Mouse (Mus musculus) neutrophil, adult 5-6 weeks (primary cell): ENCODE measurements around the gene Rfc4. TPM values are rescaled to one million over a fixed set of nuclear protein-coding genes. Genes with fewer than 3 reads are reported as not detected.
"Not testable (repeated sequence)": the region's sequence is repeated elsewhere in the genome, so short reads cannot be mapped to it uniquely, and the experiment has no call there.

Source experiments
- ATAC-seq: fragments of 151-379, 151-347 bp; 2 replicates; pipeline ENCODE4 v1.8.0; 2017; ENCODE audit warnings: mild to moderate bottlenecking, moderate TSS enrichment; ENCODE audit not compliant: insufficient number of reproducible peaks, poor library complexity, low FRiP score, severe bottlenecking; ENCODE audit errors: extremely low read depth
- total RNA-seq: library from RNA; stranded (forward); fragments of 200-1000 nt; gene quantifications from 2 replicates; pipeline ENCODE4 v1.2.3, GENCODE M21; 2017

Gene Rfc4
- total RNA-seq, 1 experiment from 2014 or later = 7.1 TPM

DNA sequence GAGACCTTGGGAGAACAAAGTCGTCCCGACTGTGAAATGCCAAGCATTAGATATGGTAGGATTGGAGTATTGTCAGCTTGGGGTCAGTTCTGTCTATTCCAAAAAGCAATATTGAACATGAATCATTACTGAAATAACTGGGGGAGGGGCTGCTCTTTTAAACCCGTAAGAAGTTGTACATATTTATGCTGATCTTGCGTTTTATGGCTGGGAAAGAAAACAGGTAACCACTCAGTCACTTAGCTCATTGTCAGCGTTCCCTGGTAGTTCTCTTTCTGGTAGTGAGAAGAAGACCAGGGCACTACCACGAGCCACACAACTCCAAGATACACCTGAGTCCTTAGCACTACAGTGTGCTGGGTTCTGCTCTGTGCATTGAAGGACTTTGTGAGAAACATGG lies 50.0 kb downstream of the Rfc4 start:
- not testable (repeated sequence) for ATAC-seq

Other genes starting within 250 kb of the Rfc4 start
- not detected in 2 replicates for gene Ahsg, start 236.5 kb downstream of the Rfc4 start, total RNA-seq
- gene Fetub, start 209.4 kb downstream of the Rfc4 start, total RNA-seq = not detected in 2 replicates
- not detected in 2 replicates for gene Hrg, start 176.7 kb downstream of the Rfc4 start, total RNA-seq
- gene Kng2, start 98.3 kb downstream of the Rfc4 start, total RNA-seq = not detected in 2 replicates
- not detected in 2 replicates for gene Kng1, start 69.9 kb downstream of the Rfc4 start, total RNA-seq
- 1,840 and 1,846 TPM in 2 replicates for gene Eif4a2, start 20.3 kb downstream of the Rfc4 start, total RNA-seq
- not detected in 2 replicates for gene Adipoq, start 18.8 kb upstream of the Rfc4 start, total RNA-seq
- 137 and 141 TPM in 2 replicates for gene St6gal1, start 97.0 kb upstream of the Rfc4 start, total RNA-seq